Mouse (Mus musculus): Measurements from ENCODE around the gene Cabp1.

- peak; percentile 42 for TF ChIP-seq CTCF (IDR thresholded peaks at IDR 0.05)
- TF ChIP-seq POLR2A (IDR thresholded peaks at IDR 0.05; ENCODE audit: insufficient read depth, low read depth, low read length) = peak; percentile 89
- TF ChIP-seq EP300 (IDR thresholded peaks at IDR 0.05; ENCODE audit: insufficient read depth, low read depth, low read length) = peak; percentile 59
These were observed 43.9 kb upstream of the Cabp1 start for GRCm38 (mm10) chr5:115237803-115238728.

All from heart, adult 2 months (tissue).